Mouse (Mus musculus) Patski (cell line): ENCODE data around the gene Ccdc142. TPM values are rescaled to one million over a fixed set of nuclear protein-coding genes. Genes with fewer than 3 reads are reported as not detected.
A peak's percentile ranks its signal among the peaks of the same experiment; 100 is the strongest.

Experiments
- ATAC-seq: fragments of 100-300 bp; one replicate; pipeline ENCODE4 v1.8.0; 2021
- CTCF ChIA-PET: fragments of 350-600 bp; sonication (Branson Sonifier 250); formaldehyde crosslinking; loops from one replicate; lab custom pipeline; 2022; ENCODE audit warnings: inconsistent platforms; lab: Charles Lee
- POLR2A ChIA-PET: fragments of 350-600 bp; sonication (Branson Sonifier 250); formaldehyde crosslinking; loops from one replicate; lab custom pipeline; 2022; ENCODE audit warnings: antibody characterized with exemption, inconsistent platforms; lab: Charles Lee
- DNase-seq: peaks from one replicate; pipeline ENCODE4 v3.0.0-alpha.2; 2011; ENCODE audit warnings: low read depth, low spot score
- H3K27me3 ChIP-seq: fragments of 371-371 bp; one replicate; pipeline ENCODE4 v1.5.1; 2021
- CTCF ChIP-seq: fragments of 100-300 bp; IDR thresholded peaks from one replicate; pipeline ENCODE4 v1.5.1; 2021
- in situ Hi-C: fragments of 300-500 bp; cut with MboI; formaldehyde crosslinking; loops from 3 replicates; pipeline ENCODE4 v1.11.1; 2018; ENCODE audit warnings: low pct_unique_long_range_greater_than_20kb, mixed read lengths
- polyA plus RNA-seq: library from polyadenylated mRNA; unstranded; gene quantifications from one replicate; pipeline ENCODE4 v1.2.3, GENCODE M21; 2021

The Ccdc142 gene
- polyA plus RNA-seq, 1 experiment from 2014 or later = 3.5 TPM

DNA sequence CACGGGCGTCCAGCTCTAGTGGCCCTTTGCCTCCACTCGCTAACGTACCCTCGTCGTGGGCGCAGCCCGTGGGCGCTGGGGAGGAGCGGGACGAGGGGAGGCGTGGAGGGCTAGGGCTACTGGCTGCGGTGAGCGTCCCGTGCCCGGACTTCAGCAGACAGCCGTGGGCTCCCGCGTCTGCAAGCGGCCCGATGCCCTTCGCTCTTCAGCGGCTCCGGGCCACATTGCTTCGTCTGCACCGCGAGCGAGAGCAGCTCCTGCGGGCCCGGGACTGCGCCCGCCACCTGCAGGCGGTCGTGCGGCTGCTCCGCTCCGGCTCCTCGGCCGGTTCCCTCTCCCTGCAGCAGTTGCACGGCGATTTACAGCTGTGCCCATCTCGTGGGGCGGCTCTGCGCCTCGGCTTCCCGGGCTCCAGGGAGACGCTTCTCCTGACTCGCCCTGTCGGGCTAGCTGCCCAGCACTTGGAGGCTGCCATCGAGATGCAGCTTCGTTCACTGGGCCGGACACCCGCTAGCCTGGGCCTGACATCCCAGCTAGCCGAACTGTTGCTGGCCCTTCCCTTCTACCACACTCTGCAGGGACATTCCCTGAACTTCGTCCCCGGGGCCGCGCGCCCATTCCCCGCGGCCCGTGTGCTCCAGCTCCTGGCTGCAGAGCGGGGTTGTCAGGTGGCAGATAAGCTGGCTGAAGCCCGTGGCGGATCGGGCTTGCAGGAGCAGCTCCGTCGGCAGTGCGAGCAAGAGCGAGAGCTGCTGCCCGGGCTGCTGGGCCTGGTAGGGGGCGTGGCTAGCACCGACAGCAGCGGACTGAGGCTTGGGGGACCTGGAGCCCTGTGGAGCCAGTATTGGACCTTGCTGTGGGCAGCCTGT, 521 bp downstream of the Ccdc142 start:
- in situ Hi-C loops = loop anchor here (5.0 kb wide), 1 partner anchor 105 kb away; no protein-coding TSS in a partner anchor
- TF ChIP-seq CTCF = no peak
- ChIA-PET CTCF (interaction anchor here (0.8 to 3.5 kb wide), 10 partner anchors 18 to 105 kb away, joined by 3 to 40 read pairs (median 5); partner anchors contain the start of genes Dok1 and Pcgf1), POLR2A (interaction anchor here (1.0 to 2.4 kb wide), 5 partner anchors 18 to 105 kb away, joined by 3 to 5 read pairs (median 4); partner anchors contain the start of gene Aup1)
- peaks cover 2% of the 10 kb centered on the region for H3K27me3 ChIP-seq
- ATAC-seq (peak; percentile 61), DNase-seq (no peak)

DNA sequence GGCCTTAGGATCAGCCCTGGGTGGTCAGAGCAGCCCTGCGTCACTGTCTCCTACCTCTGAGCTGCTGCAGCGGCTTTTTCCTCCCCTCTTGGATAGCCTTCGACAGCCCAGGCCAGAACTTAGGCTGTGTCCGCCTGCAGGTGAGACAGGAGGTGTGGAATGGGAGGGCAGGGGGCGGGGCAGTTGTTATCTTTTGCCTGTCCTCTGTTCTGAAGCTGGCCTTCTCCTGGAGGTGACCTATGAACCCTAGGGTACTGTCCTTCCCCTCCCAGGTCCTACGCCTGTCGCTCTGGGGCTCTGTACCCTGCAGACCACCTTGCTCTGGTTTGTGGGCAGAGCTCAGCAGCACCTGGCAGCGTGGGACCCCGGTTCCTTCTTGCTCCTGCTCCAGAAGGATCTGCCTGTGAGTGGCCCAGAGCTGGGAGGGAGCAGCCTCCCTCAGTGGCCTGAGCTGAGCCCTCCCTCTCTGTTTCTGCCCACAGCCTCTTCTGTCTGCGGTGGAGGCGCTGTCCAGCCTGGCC, 1.8 kb downstream of the Ccdc142 start:
- CTCF ChIA-PET = interaction anchor here (3.5 kb wide), 1 partner anchor 107 kb away, joined by 40 read pairs; no protein-coding TSS in a partner anchor
- in situ Hi-C loops = loop anchor here (5.0 kb wide), 1 partner anchor 106 kb away; no protein-coding TSS in a partner anchor
- ATAC-seq = no peak

DNA sequence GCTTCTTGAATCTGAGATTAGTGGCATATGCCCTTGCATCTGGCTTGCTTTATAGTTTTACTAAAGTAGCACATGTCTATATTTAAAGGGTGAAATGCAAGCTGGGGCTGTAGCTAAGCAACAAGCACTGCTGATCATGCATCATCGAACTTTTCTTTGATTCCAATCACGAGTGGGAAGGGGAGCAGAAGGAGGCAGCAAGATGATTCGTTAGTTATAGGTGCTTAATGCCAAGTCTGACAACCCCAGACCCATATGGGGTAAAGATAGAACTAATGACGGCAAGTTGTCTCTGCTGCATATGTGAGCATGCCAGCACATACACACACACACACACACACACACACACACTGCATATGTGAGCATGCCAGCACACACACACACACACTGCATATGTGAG, 2.8 kb downstream of the Ccdc142 start:
- DNase-seq (no peak), ATAC-seq (no peak)
- no peak for TF ChIP-seq CTCF
- no peaks in the 10 kb centered on the region for H3K27me3 ChIP-seq
- in situ Hi-C loops = loop anchor here (5.0 kb wide), 1 partner anchor 107 kb away; no protein-coding TSS in a partner anchor
- ChIA-PET POLR2A (interaction anchor here (0.6 to 2.4 kb wide), 3 partner anchors 47 to 108 kb away, joined by 3 to 5 read pairs (median 5); no protein-coding TSS in a partner anchor), CTCF (interaction anchor here (1.2 to 1.5 kb wide), 2 partner anchors 55 to 108 kb away, joined by 4 read pairs; no protein-coding TSS in a partner anchor)

More for the DNA sequence above, 1.8 kb downstream of the Ccdc142 start:
- DNase-seq = no peak
- TF ChIP-seq CTCF = no peak
- POLR2A ChIA-PET = interaction anchor here (1.2 to 2.4 kb wide), 4 partner anchors 17 to 107 kb away, joined by 3 to 5 read pairs (median 4); no protein-coding TSS in a partner anchor
- H3K27me3 ChIP-seq = no peaks in the 10 kb centered on the region

DNA sequence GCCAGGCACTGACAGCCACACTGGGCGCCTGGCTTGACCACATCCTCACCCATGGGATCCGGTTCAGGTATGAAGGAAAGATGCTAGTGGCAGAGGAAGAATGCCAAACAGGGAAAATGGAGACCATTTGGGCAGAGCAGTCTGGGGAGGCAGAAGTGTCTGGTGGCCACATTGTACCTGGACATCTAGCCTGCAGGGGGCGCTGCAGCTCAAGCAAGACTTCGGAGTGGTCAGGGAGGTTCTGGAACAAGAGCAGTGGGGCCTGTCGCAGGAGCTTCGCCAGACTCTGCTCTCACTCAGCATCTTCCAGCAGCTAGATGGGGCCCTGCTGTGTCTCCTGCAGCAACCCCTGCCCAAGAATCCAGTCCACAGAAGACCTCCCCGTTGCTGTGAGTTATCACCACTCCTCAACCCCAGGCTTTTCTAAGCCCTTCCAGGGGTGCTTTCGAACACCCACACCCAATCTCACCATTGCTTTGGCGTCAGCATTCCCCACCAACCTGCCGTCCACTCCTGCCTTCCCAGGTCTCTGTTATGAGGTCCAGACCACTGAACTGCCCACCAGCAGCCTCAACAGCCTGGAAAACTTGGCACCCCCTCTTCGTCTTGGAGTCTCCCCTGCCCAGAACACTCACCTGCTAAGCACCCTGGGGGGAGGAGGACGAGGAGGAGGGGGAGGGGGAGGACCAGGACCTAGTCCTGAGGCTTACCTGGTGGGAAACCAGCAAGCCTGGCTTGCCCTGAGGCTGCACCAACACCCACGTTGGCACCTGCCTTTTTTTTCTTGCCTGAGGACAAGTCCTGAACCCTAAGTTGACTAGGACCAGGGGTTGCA, 6.4 kb downstream of the Ccdc142 start:
- POLR2A ChIA-PET = interaction anchor here (1.2 kb wide), 1 partner anchor 10 kb away, joined by 3 read pairs; no protein-coding TSS in a partner anchor
- DNase-seq (no peak), ATAC-seq (peak; percentile 23)
- in situ Hi-C loops = no loop called here
- no peak for TF ChIP-seq CTCF
- H3K27me3 ChIP-seq = no peaks in the 10 kb centered on the region
- CTCF ChIA-PET = interaction anchor here (1.1 to 4.8 kb wide), 4 partner anchors 10 to 111 kb away, joined by 3 to 14 read pairs (median 4); partner anchors contain the start of genes 1700003E16Rik and Wdr54

DNA sequence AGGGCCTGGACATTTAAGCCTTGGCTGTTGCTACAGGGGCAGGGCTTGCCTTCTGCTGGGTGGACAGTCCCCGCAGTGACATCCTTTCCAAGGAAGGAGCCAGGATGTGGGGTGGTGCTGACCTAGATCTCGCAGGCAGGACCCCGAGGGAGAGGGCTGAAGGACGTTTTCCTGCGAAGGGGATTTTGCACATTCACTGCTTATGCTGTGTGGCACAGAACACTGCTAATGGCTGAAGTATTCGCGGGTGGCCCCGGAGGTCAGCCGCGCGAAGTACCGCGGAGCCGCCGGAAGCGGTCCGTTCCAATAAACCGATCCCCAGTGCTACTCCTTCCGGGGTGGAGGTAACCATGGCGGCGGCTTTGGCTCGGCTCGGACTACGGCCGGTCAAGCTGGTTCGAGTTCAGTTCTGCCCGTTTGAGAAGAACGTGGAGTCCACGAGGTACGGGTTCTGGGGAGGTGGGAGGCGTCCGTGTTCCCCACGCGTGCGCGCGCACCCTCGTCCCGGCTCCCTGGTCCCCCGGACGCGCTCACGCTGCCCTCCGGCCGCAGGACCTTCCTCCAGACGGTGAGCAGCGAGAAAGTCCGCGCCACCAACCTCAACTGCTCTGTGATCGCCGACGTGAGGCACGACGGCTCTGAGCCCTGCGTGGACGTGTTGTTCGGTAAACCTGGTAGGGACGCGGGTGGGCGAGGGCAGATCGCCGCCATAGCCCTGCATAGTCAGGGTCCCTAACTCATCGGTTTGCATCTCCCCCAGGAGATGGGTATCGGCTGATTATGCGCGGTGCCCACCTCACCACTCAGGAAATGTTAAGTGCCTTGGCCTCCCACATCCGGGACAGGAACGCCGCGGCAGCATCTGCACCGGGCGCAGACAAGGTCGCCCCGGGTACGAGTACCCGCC, 7.6 kb downstream of the Ccdc142 start, which contains the start of gene Mrpl53:
Gene Mrpl53 (plus strand): TSS at position 279 of the 907 bp plus-strand sequence.
- in situ Hi-C loops = no loop called here
- ATAC-seq (peak; percentile 49), DNase-seq (no peak)
- CTCF ChIA-PET = interaction anchor here (1.2 to 4.8 kb wide), 3 partner anchors 10 to 112 kb away, joined by 3 to 14 read pairs (median 4); partner anchors contain the start of genes 1700003E16Rik and Wdr54
- no peaks in the 10 kb centered on the region for H3K27me3 ChIP-seq
- TF ChIP-seq CTCF = no peak
- POLR2A ChIA-PET = interaction anchor here (1.7 to 1.8 kb wide), 2 partner anchors 10 to 12 kb away, joined by 5 to 8 read pairs; partner anchors contain the start of gene Wbp1

DNA sequence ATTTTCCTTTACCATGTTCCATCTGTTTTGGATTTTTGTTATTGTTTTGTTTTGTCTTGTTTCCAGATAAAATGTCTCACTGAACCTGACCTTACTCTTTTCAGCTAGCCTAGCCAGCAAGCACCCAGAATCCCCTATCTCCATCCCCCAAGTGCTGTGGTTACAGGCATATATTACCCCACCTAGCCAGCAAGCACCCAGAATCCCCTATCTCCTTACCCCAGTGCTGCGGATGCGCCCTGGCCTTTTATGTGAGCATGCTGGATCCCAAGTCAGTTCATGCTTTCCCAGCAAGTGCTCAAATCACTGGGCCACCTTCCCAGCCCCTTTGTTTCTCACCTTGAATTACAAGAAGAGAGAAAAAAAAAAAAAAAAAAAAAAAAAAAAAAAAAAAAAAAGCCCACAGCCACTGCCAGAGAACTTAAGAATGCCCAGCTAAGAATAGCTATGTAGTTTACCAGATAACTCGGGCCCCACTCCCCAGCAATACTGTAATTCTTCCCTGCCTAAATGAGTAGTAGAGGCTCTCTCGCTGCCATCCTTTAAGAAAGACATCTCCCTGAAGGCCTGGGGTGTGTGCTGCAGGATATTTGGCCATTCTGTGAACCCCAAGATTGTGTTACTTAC, 10.2 kb downstream of the Ccdc142 start:
- CTCF ChIA-PET = no interaction called here
- no peak for TF ChIP-seq CTCF
- POLR2A ChIA-PET = interaction anchor here (0.6 kb wide), 1 partner anchor 57 kb away, joined by 3 read pairs; the partner anchor contains the start of gene Aup1
- DNase-seq (no peak), ATAC-seq (no peak)
- no peaks in the 10 kb centered on the region for H3K27me3 ChIP-seq
- in situ Hi-C loops = no loop called here

DNA sequence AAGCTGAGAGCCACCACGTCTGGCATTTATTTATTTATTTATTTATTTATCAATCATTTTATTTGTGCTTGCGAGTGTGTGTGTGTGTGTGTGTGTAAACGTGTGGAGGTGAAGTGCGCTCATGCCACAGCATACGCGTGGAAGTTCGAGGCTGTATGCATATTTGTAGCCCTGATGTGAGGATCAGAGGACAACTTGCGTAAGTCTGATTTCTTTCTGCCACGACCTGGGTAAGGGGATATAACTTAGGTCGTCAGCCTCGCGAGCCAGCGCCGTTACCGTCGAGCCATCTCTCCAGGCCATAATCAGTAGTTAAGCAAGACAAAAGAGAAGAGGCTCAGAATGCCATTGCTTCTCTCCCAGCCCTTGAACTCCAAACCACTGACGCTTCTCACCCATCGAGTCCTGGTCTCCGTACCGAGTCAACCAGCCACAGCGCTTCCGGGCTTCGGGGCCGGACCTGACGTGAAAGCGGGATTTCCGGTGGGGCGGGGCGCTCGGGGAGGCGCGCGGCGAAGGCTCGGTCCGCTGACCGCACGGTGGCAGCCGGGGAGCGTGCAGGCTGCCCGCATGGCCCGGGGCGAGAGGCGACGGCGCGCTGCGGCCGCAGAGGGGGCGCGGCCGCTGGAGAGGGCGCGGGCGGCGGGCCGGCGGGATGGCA, 13.7 kb downstream of the Ccdc142 start, which contains the start of gene Mogs:
Gene Mogs (plus strand): TSS at position 486 of the 661 bp plus-strand sequence.
- DNase-seq (no peak), ATAC-seq (peak; percentile 83)
- ChIA-PET CTCF (interaction anchor here (0.7 to 1.0 kb wide), 2 partner anchors 10 to 119 kb away, joined by 3 to 8 read pairs; no protein-coding TSS in a partner anchor), POLR2A (interaction anchor here (0.6 to 1.1 kb wide), 3 partner anchors 9 to 144 kb away, joined by 3 to 5 read pairs (median 3); no protein-coding TSS in a partner anchor)
- no peaks in the 10 kb centered on the region for H3K27me3 ChIP-seq
- in situ Hi-C loops = loop anchor here (5.0 kb wide), 1 partner anchor 42 kb away; the partner anchor contains the start of genes 1700003E16Rik and Wdr54
- TF ChIP-seq CTCF = no peak
